Mouse (Mus musculus): ENCODE results near the gene Slc16a1. TPM values are rescaled to one million over a fixed set of nuclear protein-coding genes. Genes with fewer than 3 reads are reported as not detected.
A peak's percentile ranks its signal among the peaks of the same experiment; 100 is the strongest.
"Not testable (repeated sequence)": the region's sequence is repeated elsewhere in the genome, so short reads cannot be mapped to it uniquely, and the experiment has no call there.

Slc16a1 gene
- polyA plus RNA-seq, 1 experiment from 2014 or later: 45.6 TPM

GRCm38 (mm10) chr3:104667451-104667850 is 29.0 kb downstream of the Slc16a1 start:
- H3K27ac ChIP-seq: peak overlapping the region; percentile 65; the same call in 1 of the 2 replicates
- 50% methylated on average over 10 of the region's 10 CpGs for WGBS
- no peaks in the 10 kb centered on the region for H3K9me3 ChIP-seq
- peaks cover 29% of the 10 kb centered on the region for H3K4me1 ChIP-seq
- no peaks in the 10 kb centered on the region for H3K36me3 ChIP-seq
- H3K4me3 ChIP-seq: no peak overlapping the region
- no peak; the same call in 1 of the 2 replicates for ATAC-seq (ENCODE audit: insufficient number of reproducible peaks, low FRiP score, low TSS enrichment, low read depth)
- H3K9ac ChIP-seq: no peak overlapping the region
- H3K4me2 ChIP-seq: no peak overlapping the region
- no peaks in the 10 kb centered on the region for H3K27me3 ChIP-seq

GRCm38 (mm10) chr3:104668989-104669388 is 30.5 kb downstream of the Slc16a1 start:
- Histone ChIP-seq H3K4me2 (no peak overlapping the region), H3K9me3 (no peaks in the 10 kb centered on the region), H3K36me3 (no peaks in the 10 kb centered on the region), H3K9ac (no peak overlapping the region), H3K4me1 (peaks cover 25% of the 10 kb centered on the region), H3K27me3 (no peaks in the 10 kb centered on the region), H3K4me3 (no peak overlapping the region), H3K27ac (no peak overlapping the region)
- WGBS: 89% methylated on average over 5 of the region's 5 CpGs
- no peak for ATAC-seq (ENCODE audit: insufficient number of reproducible peaks, low FRiP score, low TSS enrichment, low read depth)

- no peak overlapping the region for H3K9ac ChIP-seq
- H3K4me3 ChIP-seq: no peak overlapping the region
- WGBS: 65% methylated on average over 1 of the region's 1 CpGs
Measured at GRCm38 (mm10) chr3:104669856-104670182, 31.4 kb downstream of the Slc16a1 start.

GRCm38 (mm10) chr3:104670183-104671020 is 31.9 kb downstream of the Slc16a1 start:
- not testable (repeated sequence) for H3K9me3 ChIP-seq, H3K27ac ChIP-seq, H3K27me3 ChIP-seq, H3K4me3 ChIP-seq, H3K36me3 ChIP-seq, H3K9ac ChIP-seq, H3K4me2 ChIP-seq
- H3K4me1 ChIP-seq: peaks cover 39% of the 10 kb centered on the region
- peak; percentile 32 for ATAC-seq (ENCODE audit: insufficient number of reproducible peaks, low FRiP score, low TSS enrichment, low read depth)
- WGBS: 23% methylated on average over 1 of the region's 1 CpGs

More at GRCm38 (mm10) chr3:104669856-104670182, 31.4 kb downstream of the Slc16a1 start:
- no peak overlapping the region for H3K27ac ChIP-seq
- ATAC-seq (ENCODE audit: insufficient number of reproducible peaks, low FRiP score, low TSS enrichment, low read depth): no peak
- H3K4me2 ChIP-seq: no peak overlapping the region
- H3K36me3 ChIP-seq: no peaks in the 10 kb centered on the region
- H3K4me1 ChIP-seq: peaks cover 33% of the 10 kb centered on the region
- H3K9me3 ChIP-seq: no peaks in the 10 kb centered on the region
- H3K27me3 ChIP-seq: no peaks in the 10 kb centered on the region

GRCm38 (mm10) chr3:104671543-104671942 is 33.1 kb downstream of the Slc16a1 start:
- WGBS: 65% methylated on average over 6 of the region's 6 CpGs
- no peaks in the 10 kb centered on the region for H3K36me3 ChIP-seq
- no peak overlapping the region for H3K9ac ChIP-seq
- H3K27me3 ChIP-seq: no peaks in the 10 kb centered on the region
- no peaks in the 10 kb centered on the region for H3K9me3 ChIP-seq
- no peak for ATAC-seq (ENCODE audit: insufficient number of reproducible peaks, low FRiP score, low TSS enrichment, low read depth)
- H3K4me2 ChIP-seq: no peak overlapping the region
- H3K4me1 ChIP-seq: peaks cover 42% of the 10 kb centered on the region
- H3K4me3 ChIP-seq: no peak overlapping the region
- no peak overlapping the region; the same call in 1 of the 2 replicates for H3K27ac ChIP-seq

GRCm38 (mm10) chr3:104672041-104672440 is 33.6 kb downstream of the Slc16a1 start:
- ATAC-seq (ENCODE audit: insufficient number of reproducible peaks, low FRiP score, low TSS enrichment, low read depth): no peak
- no peaks in the 10 kb centered on the region for H3K27me3 ChIP-seq
- H3K4me2 ChIP-seq: no peak overlapping the region
- H3K4me3 ChIP-seq: no peak overlapping the region
- H3K36me3 ChIP-seq: no peaks in the 10 kb centered on the region
- 53% methylated on average over 4 of the region's 4 CpGs for WGBS
- no peak overlapping the region for H3K9ac ChIP-seq
- peaks cover 40% of the 10 kb centered on the region for H3K4me1 ChIP-seq
- H3K27ac ChIP-seq: no peak overlapping the region
- H3K9me3 ChIP-seq: no peaks in the 10 kb centered on the region

GRCm38 (mm10) chr3:104673642-104674328 is 35.3 kb downstream of the Slc16a1 start:
- Histone ChIP-seq H3K4me2 (no peak overlapping the region), H3K4me1 (peaks cover 35% of the 10 kb centered on the region), H3K9me3 (no peaks in the 10 kb centered on the region), H3K36me3 (no peaks in the 10 kb centered on the region), H3K9ac (no peak overlapping the region), H3K4me3 (no peak overlapping the region), H3K27ac (no peak overlapping the region), H3K27me3 (no peaks in the 10 kb centered on the region)
- no peak for ATAC-seq (ENCODE audit: insufficient number of reproducible peaks, low FRiP score, low TSS enrichment, low read depth)
- 68% methylated on average over 4 of the region's 4 CpGs for WGBS

- WGBS: 20% methylated on average over 14 of the region's 14 CpGs
- no peak for ATAC-seq (ENCODE audit: insufficient number of reproducible peaks, low FRiP score, low TSS enrichment, low read depth)
Measured at GRCm38 (mm10) chr3:104674329-104675220, 36.1 kb downstream of the Slc16a1 start.

GRCm38 (mm10) chr3:104675258-104675851 is 36.9 kb downstream of the Slc16a1 start:
- Histone ChIP-seq H3K27me3 (no peaks in the 10 kb centered on the region), H3K4me1 (peaks cover 31% of the 10 kb centered on the region), H3K4me2 (peak overlapping the region; percentile 83), H3K9ac (no peak overlapping the region), H3K36me3 (no peaks in the 10 kb centered on the region), H3K4me3 (peak overlapping the region; percentile 44), H3K9me3 (no peaks in the 10 kb centered on the region), H3K27ac (peak overlapping the region; percentile 22; the same call in 1 of the 2 replicates)
- WGBS: 2% methylated on average over 23 of the region's 23 CpGs
- ATAC-seq (ENCODE audit: insufficient number of reproducible peaks, low FRiP score, low TSS enrichment, low read depth): peak; percentile 56; the same call in 1 of the 2 replicates

More at GRCm38 (mm10) chr3:104674329-104675220, 36.1 kb downstream of the Slc16a1 start:
- Histone ChIP-seq H3K27ac (no peak overlapping the region), H3K4me3 (peak overlapping the region; percentile 44), H3K9ac (no peak overlapping the region), H3K4me1 (peaks cover 35% of the 10 kb centered on the region), H3K4me2 (peak overlapping the region; percentile 83), H3K9me3 (no peaks in the 10 kb centered on the region), H3K27me3 (no peaks in the 10 kb centered on the region), H3K36me3 (no peaks in the 10 kb centered on the region)

GRCm38 (mm10) chr3:104677781-104678180 is 39.3 kb downstream of the Slc16a1 start:
- Histone ChIP-seq H3K36me3 (no peaks in the 10 kb centered on the region), H3K9ac (no peak overlapping the region), H3K9me3 (no peaks in the 10 kb centered on the region), H3K27ac (no peak overlapping the region), H3K27me3 (no peaks in the 10 kb centered on the region), H3K4me3 (no peak overlapping the region), H3K4me1 (peaks cover 17% of the 10 kb centered on the region), H3K4me2 (no peak overlapping the region)
- 98% methylated on average over 2 of the region's 2 CpGs for whole genome bisulfite sequencing
- ATAC-seq (ENCODE audit: insufficient number of reproducible peaks, low FRiP score, low TSS enrichment, low read depth): no peak

- no peak for ATAC-seq (ENCODE audit: insufficient number of reproducible peaks, low FRiP score, low TSS enrichment, low read depth)
- Histone ChIP-seq H3K27ac (no peak overlapping the region), H3K4me1 (peaks cover 17% of the 10 kb centered on the region), H3K9me3 (no peaks in the 10 kb centered on the region), H3K27me3 (no peaks in the 10 kb centered on the region), H3K4me3 (no peak overlapping the region), H3K4me2 (no peak overlapping the region), H3K9ac (no peak overlapping the region), H3K36me3 (no peaks in the 10 kb centered on the region)
- 85% methylated on average over 8 of the region's 8 CpGs for WGBS
Measured at GRCm38 (mm10) chr3:104678826-104679225, 40.4 kb downstream of the Slc16a1 start.
